Mouse (Mus musculus) liver, embryonic 14.5 days (tissue): ENCODE results near the gene Npr2. TPM values are rescaled to one million over a fixed set of nuclear protein-coding genes. Genes with fewer than 3 reads are reported as not detected.

Source experiments
- ATAC-seq: fragments of 200-750 bp; cut with Nextera tagmentation; 2 replicates; pipeline ENCODE4 v1.8.0; 2017; ENCODE audit warnings: moderate number of reproducible peaks, mild to moderate bottlenecking, moderate library complexity; ENCODE audit not compliant: insufficient read depth
- DNase-seq, 3 experiments: peaks; one replicate each; pipeline ENCODE4 v3.0.0-alpha.2; 2012 to 2013; ENCODE audit warnings: low read depth in 3 of 3, low spot score in 3 of 3
- H3K27ac ChIP-seq: fragments of 300-500 bp; sonication (generic); 2 replicates; pipeline ENCODE4 v1.5.1; 2014; ENCODE audit warnings: moderate library complexity, mild to moderate bottlenecking, control low read depth, inconsistent platforms
- H3K27me3 ChIP-seq: fragments of 300-500 bp; sonication (generic); 2 replicates; pipeline ENCODE4 v1.6.1; 2014; ENCODE audit warnings: mild to moderate bottlenecking, low read length, moderate library complexity; ENCODE audit not compliant: control insufficient read depth, insufficient read depth
- H3K36me3 ChIP-seq: fragments of 300-500 bp; sonication (generic); replicated peaks from 2 replicates; pipeline ENCODE4 v1.6.1; 2014; ENCODE audit warnings: low read depth; ENCODE audit not compliant: control insufficient read depth, insufficient read depth
- H3K4me1 ChIP-seq, 2 experiments: fragments of 200-500 bp in 1 of 2; fragments of 300-500 bp in 1 of 2; sonication (generic) in 1 of 2; replicated peaks; 2 replicates each; pipeline ENCODE4 v1.6.1; 2012 to 2014; ENCODE audit warnings: antibody characterized with exemption in 1 of 2, inconsistent platforms in 1 of 2, low read length in 1 of 2; ENCODE audit not compliant: control insufficient read depth in 2 of 2, insufficient read depth in 2 of 2
- H3K4me2 ChIP-seq: fragments of 300-500 bp; sonication (generic); 2 replicates; pipeline ENCODE4 v1.6.1; 2014; ENCODE audit warnings: low read depth, mild to moderate bottlenecking, control low read depth, moderate library complexity
- H3K4me3 ChIP-seq, 2 experiments: fragments of 200-500 bp in 1 of 2; fragments of 300-500 bp in 1 of 2; sonication (generic) in 1 of 2; 2 replicates each; pipeline ENCODE4 v1.5.1; 2012 to 2014; ENCODE audit warnings: low read depth in 2 of 2, low read length in 2 of 2, mild to moderate bottlenecking in 2 of 2, control low read depth in 1 of 2, inconsistent platforms in 1 of 2, moderate library complexity in 1 of 2; ENCODE audit not compliant: insufficient read depth in 1 of 2
- H3K9ac ChIP-seq: fragments of 300-500 bp; sonication (generic); replicated peaks from 2 replicates; pipeline ENCODE4 v1.6.1; 2014; ENCODE audit warnings: mild to moderate bottlenecking, control low read depth, moderate library complexity
- H3K9me3 ChIP-seq: fragments of 300-500 bp; sonication (generic); 2 replicates; pipeline ENCODE4 v1.6.1; 2016; ENCODE audit warnings: low read length, mixed read lengths; ENCODE audit not compliant: control insufficient read depth
- CTCF ChIP-seq: IDR thresholded peaks from 2 replicates; pipeline ENCODE4 v1.5.1; 2016; ENCODE audit warnings: antibody characterized with exemption, low read depth, control low read depth
- EP300 ChIP-seq: IDR thresholded peaks from 2 replicates; pipeline ENCODE4 v1.6.1; 2016; ENCODE audit warnings: antibody characterized with exemption, low read depth
- WGBS: fragments of 180-500 bp; shearing (Covaris S2); extraction: QIAGEN DNeasy Blood & Tissue Kit; methylation state at CpG from one replicate; pipeline ENCODE4 v1.1.7; 2014; ENCODE audit not compliant: insufficient replicate concordance; 5-methylcytosine and 5-hydroxymethylcytosine counted together
- polyA plus RNA-seq, 2 experiments: library from polyadenylated mRNA; depleted of rRNA in 1 of 2; stranded (reverse) in 1 of 2; unstranded in 1 of 2; fragments of >200 nt; fragmentation: Nextera tagmentation in 1 of 2; extraction: Ambion mirVana in 1 of 2; gene quantifications; 2 replicates each; pipeline versions ENCODE4 v1.2.1 to v1.2.3; 2012 to 2014

The Npr2 gene
- polyA plus RNA-seq, 2 experiments = 0.72 to 1.7 TPM

DNA sequence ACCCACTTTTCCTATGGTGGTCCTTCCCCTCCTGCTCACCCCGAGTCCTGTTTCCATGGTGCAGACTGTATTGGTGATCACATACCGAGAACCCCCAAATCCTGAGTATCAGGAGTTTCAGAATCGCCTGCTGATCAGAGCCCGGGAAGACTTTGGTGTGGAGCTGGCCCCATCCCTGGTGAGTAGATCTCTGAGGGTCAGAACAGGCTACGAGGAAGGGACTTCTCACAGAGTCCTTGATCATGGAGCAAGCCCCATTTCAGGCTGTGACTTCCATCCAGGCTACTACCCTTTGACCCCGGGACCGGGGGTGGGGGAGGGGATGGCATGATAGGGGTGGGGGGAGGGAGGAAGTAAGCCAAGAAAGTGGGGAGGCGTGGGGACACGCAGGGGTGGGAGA is 8.3 kb downstream of the Npr2 start:
- H3K9ac ChIP-seq = no peak overlapping the region
- H3K27me3 ChIP-seq = no peaks in the 10 kb centered on the region
- no peaks in the 10 kb centered on the region for H3K9me3 ChIP-seq
- WGBS = 66% methylated on average over 9 of the region's 9 CpGs
- no peak overlapping the region for H3K27ac ChIP-seq
- no peak for ATAC-seq
- no peak overlapping the region for H3K4me3 ChIP-seq
- no peaks in the 10 kb centered on the region for H3K4me1 ChIP-seq
- no peak for DNase-seq
- no peak for TF ChIP-seq CTCF
- TF ChIP-seq EP300 = no peak
- H3K4me2 ChIP-seq = no peak overlapping the region
- no peaks in the 10 kb centered on the region for H3K36me3 ChIP-seq

DNA sequence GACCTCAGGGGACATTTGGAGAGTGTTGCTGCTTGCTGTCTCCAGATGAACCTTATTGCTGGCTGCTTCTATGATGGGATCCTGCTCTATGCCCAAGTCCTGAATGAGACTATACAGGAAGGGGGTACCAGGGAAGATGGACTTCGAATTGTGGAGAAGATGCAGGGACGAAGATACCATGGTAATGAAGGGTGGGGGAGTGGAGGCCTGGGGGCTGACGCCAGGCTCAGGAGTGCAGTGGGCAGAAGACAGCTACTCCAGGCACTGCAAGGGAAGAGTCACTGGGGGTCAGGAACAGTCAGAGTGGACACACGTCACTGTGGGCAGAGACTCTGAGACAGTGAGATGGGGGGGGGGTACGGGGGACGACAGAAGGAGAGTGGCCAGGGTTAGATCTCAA is 8.8 kb downstream of the Npr2 start:
- no peak overlapping the region for H3K4me3 ChIP-seq
- no peaks in the 10 kb centered on the region for H3K27me3 ChIP-seq
- H3K9me3 ChIP-seq = no peaks in the 10 kb centered on the region
- no peaks in the 10 kb centered on the region for H3K36me3 ChIP-seq
- TF ChIP-seq EP300 (no peak), CTCF (no peak)
- H3K4me2 ChIP-seq = no peak overlapping the region
- no peak overlapping the region for H3K9ac ChIP-seq
- ATAC-seq = no peak
- no peak for DNase-seq
- H3K4me1 ChIP-seq = no peaks in the 10 kb centered on the region
- H3K27ac ChIP-seq = no peak overlapping the region
- 67% methylated on average over 6 of the region's 6 CpGs for WGBS

DNA sequence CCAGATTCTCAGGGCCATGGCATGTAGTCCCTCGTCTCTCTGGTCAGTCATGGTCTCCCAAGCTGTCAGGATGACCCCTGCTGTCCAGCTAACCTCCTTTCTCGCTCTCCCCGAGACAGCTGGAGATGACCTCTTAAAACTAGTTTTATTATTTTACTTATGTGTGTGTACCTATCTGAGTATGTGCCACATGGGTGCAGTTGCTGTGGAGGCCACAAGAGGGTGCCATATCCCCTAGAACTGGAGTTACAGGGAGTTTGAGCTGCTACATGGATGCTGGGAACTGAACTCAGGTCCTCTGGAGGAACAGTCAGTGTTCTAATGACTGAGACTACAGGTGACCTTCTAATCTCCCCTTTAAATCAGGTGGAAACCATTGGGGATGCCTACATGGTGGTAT is 18.0 kb downstream of the Npr2 start:
- H3K9ac ChIP-seq = no peak overlapping the region
- H3K4me1 ChIP-seq = peaks cover 0 to 3% of the 10 kb centered on the region in 2 experiments; a peak in 2 of 4 replicates
- ATAC-seq (no peak), DNase-seq (no peak)
- H3K27ac ChIP-seq = no peak overlapping the region
- no peak overlapping the region for H3K4me3 ChIP-seq
- no peak overlapping the region for H3K4me2 ChIP-seq
- no peak for TF ChIP-seq EP300
- peak; percentile 56 for TF ChIP-seq CTCF
- 80% methylated on average over 3 of the region's 3 CpGs for WGBS
- H3K9me3 ChIP-seq = peaks cover 5% of the 10 kb centered on the region
- no peaks in the 10 kb centered on the region for H3K36me3 ChIP-seq
- no peaks in the 10 kb centered on the region for H3K27me3 ChIP-seq

DNA sequence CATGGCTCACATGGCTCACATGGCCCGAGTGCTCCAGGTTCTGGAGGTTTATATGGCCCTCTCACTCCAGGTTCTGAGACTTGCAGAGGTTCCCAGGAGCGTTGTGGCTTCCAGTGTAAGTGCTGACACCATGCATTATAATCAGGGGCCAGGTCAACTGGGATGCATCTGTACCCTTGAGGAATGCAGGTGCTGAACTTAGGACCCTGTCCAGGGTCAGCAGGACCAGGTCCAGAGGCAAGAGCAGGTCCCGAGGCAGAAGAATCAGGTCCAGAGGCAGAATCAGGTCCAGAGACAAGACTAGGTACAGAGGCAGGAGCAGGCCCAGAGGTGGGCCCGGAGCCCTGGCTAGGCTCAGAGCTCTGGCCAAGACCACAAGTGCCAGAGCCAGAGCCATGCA is 21.0 kb downstream of the Npr2 start:
- Histone ChIP-seq H3K36me3 (no peaks in the 10 kb centered on the region), H3K4me1 (peaks cover 3 to 11% of the 10 kb centered on the region in 2 experiments), H3K27ac (no peak overlapping the region), H3K27me3 (no peaks in the 10 kb centered on the region), H3K9ac (no peak overlapping the region), H3K9me3 (peaks cover 5% of the 10 kb centered on the region), H3K4me3 (no peak overlapping the region), H3K4me2 (peak overlapping the region; percentile 50)
- 62% methylated on average over 4 of the region's 4 CpGs for WGBS
- DNase-seq (no peak), ATAC-seq (no peak)
- TF ChIP-seq EP300 (no peak), CTCF (no peak)

DNA sequence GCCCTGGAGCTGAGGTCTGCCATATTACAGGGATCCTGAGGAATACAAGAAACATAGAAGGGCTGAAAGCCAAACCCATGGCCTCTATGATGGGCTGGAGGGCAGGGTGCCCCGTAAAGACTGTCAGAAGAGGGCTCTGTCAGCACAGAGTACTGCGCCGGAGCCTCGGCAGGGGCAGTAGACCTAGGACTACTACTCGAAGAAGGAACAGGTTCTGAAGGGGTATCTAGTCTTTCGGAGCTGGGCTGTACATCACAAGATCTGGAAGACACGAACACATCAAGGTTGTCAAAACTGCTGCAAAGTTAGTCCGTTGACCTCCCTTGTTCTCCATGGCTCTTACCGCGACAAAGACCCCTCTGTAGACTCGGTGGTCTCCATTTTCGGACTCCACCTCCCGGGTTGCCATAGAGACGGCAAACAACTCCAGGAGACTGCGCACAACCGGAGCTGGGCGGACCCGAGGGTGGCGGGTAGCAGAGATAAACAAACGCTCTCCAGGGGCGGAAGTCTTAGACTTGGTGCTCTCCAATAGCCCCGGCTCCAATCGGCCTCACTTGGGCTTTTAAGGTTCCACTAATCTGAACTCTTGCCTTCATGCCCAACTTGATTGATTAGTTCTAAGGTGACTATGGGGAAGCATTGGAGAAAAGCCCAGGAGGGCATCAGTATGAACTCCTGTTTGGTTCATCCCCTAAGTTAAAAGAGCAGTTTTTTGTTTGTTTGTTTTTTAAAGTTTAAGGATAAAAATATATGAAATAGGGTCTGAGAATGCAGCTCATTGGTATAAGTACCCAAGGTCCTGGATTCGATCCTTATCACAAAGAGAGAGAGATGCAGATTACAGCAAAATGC is 21.7 kb downstream of the Npr2 start, which contains the start of gene Spag8:
Gene Spag8 (minus strand): TSS at position 434 of the 855 bp plus-strand sequence.
- TF ChIP-seq EP300 (no peak), CTCF (no peak)
- no peak for ATAC-seq
- Histone ChIP-seq H3K4me3 (peak within 1 kb of the TSS; percentile 17 to 57), H3K9ac (no peak within 1 kb of the TSS; the same call in 1 of the 2 replicates), H3K9me3 (peaks cover 5% of the 10 kb centered on the region), H3K4me2 (peak within 1 kb of the TSS; percentile 50), H3K4me1 (peaks cover 3 to 11% of the 10 kb centered on the region in 2 experiments), H3K27ac (no peak within 1 kb of the TSS), H3K27me3 (no peaks in the 10 kb centered on the region), H3K36me3 (no peaks in the 10 kb centered on the region)
- WGBS = 12% methylated on average over 24 of the region's 24 CpGs
- DNase-seq = peak in 2 of 3 experiments; percentile 28 to 46
